Mouse (Mus musculus) lung, adult 2 months (tissue): ENCODE data around the gene Ccnjl.

ENCODE experiments used
- CTCF ChIP-seq: fragments of 200-500 bp; IDR thresholded peaks from 2 replicates; pipeline ENCODE4 v1.5.1; 2011; ENCODE audit warnings: mild to moderate bottlenecking, low read length, control low read depth; ENCODE audit not compliant: insufficient read depth
- POLR2A ChIP-seq: fragments of 200-500 bp; IDR thresholded peaks from 2 replicates; pipeline ENCODE4 v1.6.1; 2011; ENCODE audit warnings: low read depth, mild to moderate bottlenecking, control low read depth, low read length, borderline replicate concordance; ENCODE audit errors: extremely low read depth

GRCm38 (mm10) chr11:43626927-43627645 lies 98.5 kb downstream of the Ccnjl start:
- TF ChIP-seq CTCF (no peak), POLR2A (no peak)
